Mouse (Mus musculus) intestine, embryonic 15.5 days (tissue): ENCODE results near the gene Fat2. TPM values are rescaled to one million over a fixed set of nuclear protein-coding genes. Genes with fewer than 3 reads are reported as not detected.

Experiments
- ATAC-seq: fragments of 200-750 bp; cut with Nextera tagmentation; 2 replicates; pipeline ENCODE4 v1.8.0; 2017; ENCODE audit warnings: moderate TSS enrichment, moderate library complexity
- H3K27ac ChIP-seq: fragments of 300-500 bp; sonication (generic); 2 replicates; pipeline ENCODE4 v1.5.1; 2015; ENCODE audit warnings: mild to moderate bottlenecking, inconsistent platforms
- H3K27me3 ChIP-seq: fragments of 300-500 bp; sonication (generic); replicated peaks from 2 replicates; pipeline ENCODE4 v1.6.1; 2015; ENCODE audit warnings: inconsistent platforms
- H3K36me3 ChIP-seq: fragments of 300-500 bp; sonication (generic); 2 replicates; pipeline ENCODE4 v1.6.1; 2015; ENCODE audit warnings: inconsistent platforms
- H3K4me1 ChIP-seq: fragments of 300-500 bp; sonication (generic); replicated peaks from 2 replicates; pipeline ENCODE4 v1.6.1; 2015; ENCODE audit warnings: inconsistent platforms
- H3K4me2 ChIP-seq: fragments of 300-500 bp; sonication (generic); replicated peaks from 2 replicates; pipeline ENCODE4 v1.6.1; 2015; ENCODE audit warnings: mild to moderate bottlenecking, inconsistent platforms
- H3K4me3 ChIP-seq: fragments of 300-500 bp; sonication (generic); replicated peaks from 2 replicates; pipeline ENCODE4 v1.5.1; 2015; ENCODE audit warnings: inconsistent platforms
- H3K9ac ChIP-seq: fragments of 300-500 bp; sonication (generic); 2 replicates; pipeline ENCODE4 v1.6.1; 2015; ENCODE audit warnings: inconsistent platforms
- H3K9me3 ChIP-seq: fragments of 300-500 bp; sonication (generic); 2 replicates; pipeline ENCODE4 v1.6.1; 2016; ENCODE audit warnings: inconsistent platforms
- WGBS: fragments of 180-500 bp; shearing (Covaris S2); methylation state at CpG from one replicate; pipeline ENCODE4 v1.1.7; 2015; 5-methylcytosine and 5-hydroxymethylcytosine counted together
- polyA plus RNA-seq: library from polyadenylated mRNA; unstranded; fragments of >200 nt; fragmentation: Nextera tagmentation; extraction: Ambion mirVana; gene quantifications from 2 replicates; pipeline ENCODE4 v1.2.1, GENCODE M21; 2015

Fat2 gene
- polyA plus RNA-seq, 1 experiment from 2014 or later = 0.05 TPM

DNA sequence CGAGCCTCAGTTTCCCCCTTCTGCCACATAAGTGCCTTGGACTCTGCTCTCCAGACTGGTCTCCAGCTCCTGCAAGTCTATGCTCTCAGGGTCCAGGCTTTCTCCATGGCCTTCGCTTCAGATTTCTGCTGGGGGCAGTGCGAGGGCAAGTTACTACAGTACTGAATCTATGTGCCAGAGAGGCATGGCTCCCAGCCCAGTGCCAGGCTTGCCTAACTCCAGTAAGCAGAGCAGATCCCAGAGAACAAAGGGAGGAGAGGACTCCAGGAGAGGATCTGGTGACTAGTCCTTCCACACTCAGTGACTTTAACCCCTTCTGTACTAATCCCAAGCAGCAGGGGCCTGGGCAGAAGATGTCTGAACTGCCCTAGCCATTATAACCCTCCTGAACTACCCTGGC, 28.3 kb upstream of the Fat2 start:
- no peak for ATAC-seq
- Histone ChIP-seq H3K27me3 (no peaks in the 10 kb centered on the region), H3K4me1 (no peaks in the 10 kb centered on the region), H3K4me2 (no peak overlapping the region), H3K4me3 (no peak overlapping the region), H3K27ac (no peak overlapping the region), H3K9me3 (no peaks in the 10 kb centered on the region), H3K36me3 (no peaks in the 10 kb centered on the region), H3K9ac (no peak overlapping the region; the same call in 1 of the 2 replicates)
- 84% methylated on average over 3 of the region's 3 CpGs for WGBS

DNA sequence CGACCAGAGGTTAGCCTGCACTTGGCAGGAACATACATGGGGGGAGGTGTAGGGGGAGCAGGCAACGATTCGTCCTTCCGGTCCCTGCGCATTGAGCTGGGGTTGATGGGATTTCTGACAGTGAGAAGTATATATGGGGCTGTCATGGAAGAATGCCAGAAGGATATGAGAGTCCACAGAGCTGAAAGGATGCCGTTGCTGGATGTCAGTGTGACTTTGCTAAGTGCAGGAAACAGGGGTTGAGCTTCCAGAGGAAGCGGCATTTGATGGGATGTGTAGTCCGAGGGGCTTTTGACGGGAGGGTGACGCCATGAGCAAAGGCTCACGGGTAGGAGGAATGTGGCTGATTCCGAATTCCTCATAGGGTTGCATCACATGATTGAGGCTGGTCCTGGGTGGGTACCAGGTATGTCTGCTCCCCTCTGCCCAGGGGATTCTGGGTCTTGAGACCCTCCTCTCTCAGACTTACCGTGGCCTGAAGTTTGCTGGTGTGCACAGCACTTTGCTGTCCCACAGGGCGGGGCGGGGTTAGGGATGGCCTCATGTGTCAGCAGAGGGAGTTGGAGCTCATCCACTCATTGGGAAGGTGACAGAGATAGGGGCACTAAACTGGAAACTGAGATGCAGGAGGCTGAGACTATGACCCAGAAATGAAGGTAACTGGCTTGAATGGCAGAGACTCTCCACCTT, 21.9 kb upstream of the Fat2 start:
- WGBS = 67% methylated on average over 15 of the region's 15 CpGs
- no peaks in the 10 kb centered on the region for H3K4me1 ChIP-seq
- no peak overlapping the region; the same call in 1 of the 2 replicates for H3K4me2 ChIP-seq

DNA sequence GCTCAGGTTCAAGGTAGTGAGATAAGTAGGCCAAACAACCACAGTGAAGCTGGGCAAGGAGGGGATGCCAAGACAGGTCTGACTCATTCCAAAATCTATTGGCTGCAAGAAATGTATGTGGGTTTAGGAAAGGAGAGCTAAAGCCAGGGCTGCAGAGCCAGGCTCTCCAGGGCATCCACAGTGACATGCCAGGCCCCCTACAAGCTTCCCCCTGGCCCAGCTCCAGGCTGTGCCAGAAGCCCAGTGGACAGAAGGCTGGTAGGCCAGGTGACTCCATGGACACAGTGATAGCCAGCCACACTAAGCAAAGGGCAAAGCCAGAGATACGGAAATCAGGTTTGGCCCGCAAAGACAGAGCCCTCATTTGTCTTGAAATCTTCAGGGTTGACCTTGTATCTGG, 20.5 kb upstream of the Fat2 start:
- H3K27ac ChIP-seq = no peak overlapping the region
- H3K27me3 ChIP-seq = no peaks in the 10 kb centered on the region
- H3K9ac ChIP-seq = no peak overlapping the region
- no peak overlapping the region for H3K4me3 ChIP-seq
- no peaks in the 10 kb centered on the region for H3K4me1 ChIP-seq
- no peaks in the 10 kb centered on the region for H3K36me3 ChIP-seq
- no peak for ATAC-seq
- 91% methylated on average over 2 of the region's 2 CpGs for WGBS
- no peaks in the 10 kb centered on the region for H3K9me3 ChIP-seq
- H3K4me2 ChIP-seq = no peak overlapping the region

More for the DNA sequence above, 21.9 kb upstream of the Fat2 start:
- no peaks in the 10 kb centered on the region for H3K27me3 ChIP-seq
- H3K27ac ChIP-seq = no peak overlapping the region
- H3K9ac ChIP-seq = no peak overlapping the region
- H3K9me3 ChIP-seq = no peaks in the 10 kb centered on the region
- H3K36me3 ChIP-seq = no peaks in the 10 kb centered on the region
- ATAC-seq = no peak
- no peak overlapping the region for H3K4me3 ChIP-seq

DNA sequence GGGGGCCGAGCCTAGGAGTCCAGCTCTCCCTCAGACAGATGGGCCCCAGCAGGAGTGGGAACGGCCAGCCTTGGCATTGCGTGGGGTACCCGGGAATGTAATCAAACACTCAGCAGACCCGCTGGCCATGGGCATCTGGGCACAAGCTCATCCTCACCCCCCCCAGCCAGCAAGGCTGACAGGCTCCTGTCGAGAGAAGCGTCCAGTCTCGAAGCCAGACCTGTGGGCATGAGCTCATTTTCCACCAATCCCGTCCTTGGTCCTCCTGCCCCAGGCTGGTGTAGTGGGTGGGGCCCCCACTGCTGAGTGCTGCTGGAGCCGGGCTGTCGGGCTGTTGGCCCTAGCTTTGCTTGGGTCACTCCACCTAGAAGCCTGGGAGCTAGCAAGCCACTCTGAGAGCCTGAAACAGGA, 5.6 kb upstream of the Fat2 start:
- no peak for ATAC-seq
- H3K4me1 ChIP-seq = no peaks in the 10 kb centered on the region
- H3K9ac ChIP-seq = no peak overlapping the region
- no peak overlapping the region for H3K4me3 ChIP-seq
- no peaks in the 10 kb centered on the region for H3K27me3 ChIP-seq
- H3K36me3 ChIP-seq = no peaks in the 10 kb centered on the region
- no peak overlapping the region for H3K27ac ChIP-seq
- WGBS = 66% methylated on average over 11 of the region's 11 CpGs
- H3K9me3 ChIP-seq = no peaks in the 10 kb centered on the region
- H3K4me2 ChIP-seq = no peak overlapping the region

DNA sequence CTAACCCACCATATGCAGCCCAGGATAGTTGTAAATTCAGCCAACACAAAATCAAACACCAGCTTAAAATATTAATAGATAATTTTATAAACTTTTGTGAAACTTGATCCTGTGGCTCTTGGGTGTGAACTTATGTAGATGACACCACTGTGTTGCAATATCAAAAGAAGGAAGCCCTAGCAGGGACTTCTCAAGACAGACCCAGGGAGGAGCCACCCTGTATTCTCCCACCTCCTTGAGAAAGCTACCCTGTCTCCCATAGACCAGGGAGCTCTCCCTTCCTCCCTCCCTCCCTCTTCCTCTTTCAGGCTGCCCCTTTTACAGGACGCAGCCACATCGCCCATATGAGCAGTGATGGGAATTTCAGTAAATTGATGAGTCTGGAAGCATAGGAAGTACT, 4.4 kb upstream of the Fat2 start:
- H3K9ac ChIP-seq = no peak overlapping the region
- H3K4me2 ChIP-seq = no peak overlapping the region
- H3K36me3 ChIP-seq = no peaks in the 10 kb centered on the region

DNA sequence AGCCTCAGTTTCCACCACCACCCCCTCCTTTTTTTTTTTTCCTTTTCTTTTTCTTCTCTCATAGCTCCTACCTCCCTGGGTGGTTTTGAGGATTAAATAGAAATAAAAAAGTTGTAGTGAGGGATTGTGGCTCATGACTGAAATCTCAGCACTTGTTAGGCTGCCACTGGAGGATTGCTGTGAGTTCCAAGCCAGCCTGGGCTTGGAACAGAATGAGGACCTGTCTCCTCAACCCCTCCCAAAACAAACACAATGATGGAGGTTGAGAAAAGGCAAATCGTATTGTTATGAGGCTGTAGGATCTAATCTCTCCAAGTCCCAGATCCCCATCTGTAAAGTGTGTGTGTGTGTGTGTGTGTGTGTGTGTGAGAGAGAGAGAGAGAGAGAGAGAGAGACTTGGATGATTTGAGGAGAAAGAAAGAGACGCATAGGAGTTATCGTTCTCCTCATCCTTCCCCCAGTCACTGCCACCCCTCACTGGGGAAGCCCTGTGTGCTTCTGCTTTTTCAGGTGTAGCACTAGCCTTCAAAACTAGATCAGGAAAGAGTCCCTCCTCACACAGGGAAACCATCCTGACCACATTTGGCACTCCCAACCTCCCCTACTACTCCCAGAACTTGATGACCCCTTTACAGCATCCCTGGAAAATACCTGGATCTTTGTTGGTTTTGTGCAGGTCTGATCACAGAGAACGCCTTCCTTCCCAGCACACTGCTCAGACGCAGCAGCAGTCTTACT, 837 bp upstream of the Fat2 start:
- ATAC-seq = no peak
- 64% methylated on average over 5 of the region's 5 CpGs for WGBS

More for the DNA sequence above, 4.4 kb upstream of the Fat2 start:
- H3K4me1 ChIP-seq = no peaks in the 10 kb centered on the region
- H3K27me3 ChIP-seq = no peaks in the 10 kb centered on the region
- H3K27ac ChIP-seq = no peak overlapping the region
- no peak overlapping the region for H3K4me3 ChIP-seq
- ATAC-seq = no peak
- no peaks in the 10 kb centered on the region for H3K9me3 ChIP-seq
- WGBS = 70% methylated on average over 2 of the region's 2 CpGs

DNA sequence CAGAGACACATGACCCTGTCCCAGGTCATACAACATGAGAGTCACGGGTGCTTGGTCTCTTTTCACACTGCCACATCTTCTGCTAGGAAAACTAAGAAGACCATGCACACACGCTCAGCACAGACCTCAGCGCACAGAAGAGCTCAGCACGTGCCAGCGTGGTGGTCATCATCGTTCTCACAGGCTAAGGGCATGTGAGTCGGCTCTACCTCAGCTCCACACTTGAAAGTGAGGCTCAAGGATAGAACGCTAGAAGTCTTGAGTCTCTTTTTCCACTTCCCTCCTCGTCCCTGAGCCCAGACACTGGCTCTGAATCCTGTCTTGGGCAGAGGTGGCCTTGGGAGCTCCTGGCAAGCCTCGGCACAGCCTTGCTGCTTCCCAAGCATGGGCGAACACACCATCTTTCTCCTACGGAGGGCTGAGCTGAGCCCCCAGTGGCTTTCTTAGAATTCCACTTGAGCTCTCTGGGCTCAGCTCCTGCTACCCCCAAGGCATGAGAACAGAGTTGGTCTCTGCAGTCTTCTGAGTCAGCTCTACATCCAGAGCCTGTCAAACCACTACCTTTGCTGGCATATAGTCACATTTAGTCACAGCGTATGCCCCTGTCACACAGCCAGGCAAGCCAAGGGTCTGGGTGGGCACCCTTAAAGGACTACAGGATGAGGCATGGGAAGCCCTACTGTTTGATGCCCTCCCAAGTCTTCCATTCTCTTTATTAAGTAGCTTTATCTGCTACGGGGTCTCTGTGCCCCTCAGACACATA, 869 bp downstream of the Fat2 start:
- WGBS = 87% methylated on average over 14 of the region's 14 CpGs
- Histone ChIP-seq H3K27me3 (no peaks in the 10 kb centered on the region), H3K36me3 (no peaks in the 10 kb centered on the region), H3K9me3 (no peaks in the 10 kb centered on the region), H3K4me3 (no peak overlapping the region), H3K4me1 (peaks cover 3% of the 10 kb centered on the region; the same call in 1 of the 2 replicates), H3K4me2 (no peak overlapping the region), H3K27ac (no peak overlapping the region), H3K9ac (no peak overlapping the region)
- ATAC-seq = no peak

More for the DNA sequence above, 837 bp upstream of the Fat2 start:
- Histone ChIP-seq H3K4me2 (no peak overlapping the region), H3K27me3 (no peaks in the 10 kb centered on the region), H3K4me3 (no peak overlapping the region), H3K36me3 (no peaks in the 10 kb centered on the region), H3K9me3 (no peaks in the 10 kb centered on the region), H3K27ac (no peak overlapping the region), H3K4me1 (no peaks in the 10 kb centered on the region), H3K9ac (no peak overlapping the region)

DNA sequence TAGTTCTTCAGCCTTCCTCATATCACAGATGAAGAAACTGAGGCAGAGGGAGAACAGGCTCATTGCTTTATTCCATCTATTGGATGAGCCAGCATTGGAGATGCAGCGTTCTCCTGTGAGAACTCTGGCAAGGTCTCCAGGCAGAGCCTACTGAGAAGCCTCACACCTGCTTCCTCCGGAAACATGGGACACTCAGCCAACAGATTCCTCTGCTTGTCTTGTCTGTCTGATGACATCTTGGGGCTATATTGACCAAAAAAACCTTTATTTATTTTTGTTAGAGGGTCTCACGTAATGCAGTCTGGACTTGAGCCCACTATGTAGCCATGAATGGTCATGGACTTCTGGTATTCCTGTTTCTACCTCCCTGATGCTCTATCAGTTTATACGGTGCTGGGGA, 1.8 kb downstream of the Fat2 start:
- H3K27ac ChIP-seq = no peak overlapping the region
- H3K9ac ChIP-seq = no peak overlapping the region
- H3K4me2 ChIP-seq = no peak overlapping the region
- H3K36me3 ChIP-seq = no peaks in the 10 kb centered on the region
- peaks cover 10% of the 10 kb centered on the region for H3K4me1 ChIP-seq
- no peaks in the 10 kb centered on the region for H3K9me3 ChIP-seq
- no peaks in the 10 kb centered on the region for H3K27me3 ChIP-seq
- WGBS = 79% methylated on average over 4 of the region's 4 CpGs
- H3K4me3 ChIP-seq = no peak overlapping the region
- no peak for ATAC-seq

DNA sequence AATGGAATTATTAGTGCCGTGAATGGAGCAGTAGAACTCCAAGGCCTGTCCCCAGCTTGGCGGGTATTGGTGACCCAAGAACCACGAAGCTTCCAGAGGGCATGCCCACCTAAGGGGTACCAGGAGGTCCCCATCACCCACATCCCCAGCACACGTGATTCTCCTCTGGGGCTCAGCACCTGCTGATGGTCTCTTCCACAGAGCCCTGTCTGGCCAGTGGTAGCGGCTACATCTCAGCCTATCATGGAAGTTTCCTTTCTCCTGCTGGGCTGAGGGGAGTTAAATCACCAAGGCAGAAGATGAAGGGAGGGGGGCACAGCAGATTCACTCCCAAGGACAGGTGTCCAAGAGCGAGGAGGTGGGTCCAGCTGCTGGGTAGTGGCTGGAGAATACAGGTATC, 2.3 kb downstream of the Fat2 start:
- WGBS = 78% methylated on average over 6 of the region's 6 CpGs
- ATAC-seq = no peak
- H3K4me3 ChIP-seq = no peak overlapping the region
- no peak overlapping the region for H3K27ac ChIP-seq
- no peaks in the 10 kb centered on the region for H3K9me3 ChIP-seq
- H3K36me3 ChIP-seq = no peaks in the 10 kb centered on the region
- peaks cover 10% of the 10 kb centered on the region for H3K4me1 ChIP-seq
- H3K9ac ChIP-seq = no peak overlapping the region
- H3K27me3 ChIP-seq = no peaks in the 10 kb centered on the region
- no peak overlapping the region for H3K4me2 ChIP-seq

DNA sequence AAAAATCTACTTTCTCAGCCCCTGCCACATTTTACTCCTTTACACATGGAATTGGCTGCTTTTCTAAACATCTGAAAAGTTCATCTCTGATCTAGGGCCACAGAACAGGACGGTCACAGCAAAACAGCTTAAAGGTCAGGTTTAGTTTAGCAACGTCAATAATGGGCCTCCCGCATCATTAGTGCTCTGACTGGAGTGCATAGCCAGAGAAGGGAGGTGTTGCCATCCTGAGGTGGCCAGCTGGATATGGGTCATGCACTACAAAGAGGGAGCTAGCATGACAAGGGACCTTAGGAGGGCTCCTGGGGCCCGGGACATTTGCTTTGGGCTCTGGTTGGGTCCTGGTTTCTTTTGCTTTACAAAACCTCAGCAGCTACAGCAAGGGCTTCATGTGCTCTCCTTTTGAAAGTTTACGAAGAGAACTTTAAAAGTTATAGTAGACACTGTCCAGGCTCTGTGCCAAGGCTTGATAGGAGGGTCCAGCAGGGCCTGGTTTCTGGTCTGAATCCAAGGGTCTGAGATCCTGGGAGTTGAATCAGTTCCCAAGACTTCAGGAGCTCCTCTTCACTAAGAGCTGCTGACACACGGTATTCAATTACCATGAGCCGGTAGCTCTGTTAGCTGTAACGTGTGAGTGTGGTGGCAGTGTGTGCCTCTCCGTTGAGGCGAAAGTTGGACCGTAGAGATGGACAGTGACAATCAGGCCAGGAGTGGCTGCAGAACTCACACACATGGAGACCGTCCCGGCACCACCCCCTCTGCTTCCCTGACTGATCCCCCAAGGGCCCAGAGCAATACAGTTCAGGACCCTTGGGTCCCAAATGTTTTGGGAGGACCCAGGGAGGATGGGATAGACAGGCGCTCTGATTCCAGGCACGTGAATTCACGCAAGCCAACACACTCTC, 6.2 kb downstream of the Fat2 start:
- 58% methylated on average over 16 of the region's 16 CpGs for WGBS
- Histone ChIP-seq H3K4me2 (no peak overlapping the region), H3K27ac (peak overlapping the region; percentile 63), H3K4me1 (peaks cover 10% of the 10 kb centered on the region), H3K9me3 (no peaks in the 10 kb centered on the region), H3K27me3 (no peaks in the 10 kb centered on the region), H3K9ac (no peak overlapping the region), H3K4me3 (no peak overlapping the region), H3K36me3 (no peaks in the 10 kb centered on the region)
- no peak; the same call in 1 of the 2 replicates for ATAC-seq

DNA sequence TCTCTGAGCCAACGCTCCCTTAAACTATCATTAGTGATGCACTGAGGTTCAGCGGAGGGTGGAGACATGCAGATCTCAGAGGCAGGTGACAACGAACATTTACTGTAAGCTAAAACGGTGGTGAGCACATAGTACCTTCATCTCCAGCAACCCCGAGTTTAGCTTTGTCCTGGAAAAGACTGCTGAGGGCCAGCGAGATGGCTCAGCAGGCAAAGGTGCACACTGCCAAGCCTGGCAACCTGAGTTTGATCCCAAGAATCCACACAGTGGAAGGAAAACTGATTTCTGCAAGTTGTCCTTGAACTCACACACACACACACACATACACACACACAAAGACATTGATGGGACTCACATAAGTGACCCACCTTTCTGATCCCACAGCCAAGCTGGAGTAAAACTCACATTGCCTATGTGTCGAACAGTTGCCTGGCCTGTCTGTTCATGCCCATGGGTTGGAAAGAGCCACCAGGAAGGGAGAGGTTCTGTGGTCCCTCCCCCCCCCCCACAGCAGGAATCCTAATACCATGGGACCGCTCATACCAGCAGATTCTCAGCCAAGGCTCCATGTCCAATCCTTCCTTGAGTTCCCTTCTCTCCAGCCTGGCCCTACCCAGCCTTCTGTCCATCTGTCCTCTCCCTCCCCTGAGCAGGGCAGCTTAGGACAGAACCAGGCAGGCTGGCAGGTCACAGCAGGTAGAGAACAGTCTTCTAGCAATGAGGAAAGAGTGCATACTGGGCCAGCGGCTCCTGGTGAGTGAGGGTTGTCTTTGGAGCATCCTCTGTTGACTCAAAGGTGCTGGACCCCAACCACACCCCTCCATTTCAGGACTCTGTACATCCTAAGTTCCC, 8.6 kb downstream of the Fat2 start:
- Histone ChIP-seq H3K4me3 (no peak overlapping the region), H3K27me3 (no peaks in the 10 kb centered on the region), H3K27ac (no peak overlapping the region), H3K4me1 (peaks cover 10% of the 10 kb centered on the region), H3K9ac (no peak overlapping the region), H3K4me2 (no peak overlapping the region), H3K36me3 (no peaks in the 10 kb centered on the region), H3K9me3 (no peaks in the 10 kb centered on the region)
- no peak for ATAC-seq
- 84% methylated on average over 9 of the region's 9 CpGs for WGBS
